ENCODE assay signal across 12 mouse cellular contexts in the genomic region with DNA sequence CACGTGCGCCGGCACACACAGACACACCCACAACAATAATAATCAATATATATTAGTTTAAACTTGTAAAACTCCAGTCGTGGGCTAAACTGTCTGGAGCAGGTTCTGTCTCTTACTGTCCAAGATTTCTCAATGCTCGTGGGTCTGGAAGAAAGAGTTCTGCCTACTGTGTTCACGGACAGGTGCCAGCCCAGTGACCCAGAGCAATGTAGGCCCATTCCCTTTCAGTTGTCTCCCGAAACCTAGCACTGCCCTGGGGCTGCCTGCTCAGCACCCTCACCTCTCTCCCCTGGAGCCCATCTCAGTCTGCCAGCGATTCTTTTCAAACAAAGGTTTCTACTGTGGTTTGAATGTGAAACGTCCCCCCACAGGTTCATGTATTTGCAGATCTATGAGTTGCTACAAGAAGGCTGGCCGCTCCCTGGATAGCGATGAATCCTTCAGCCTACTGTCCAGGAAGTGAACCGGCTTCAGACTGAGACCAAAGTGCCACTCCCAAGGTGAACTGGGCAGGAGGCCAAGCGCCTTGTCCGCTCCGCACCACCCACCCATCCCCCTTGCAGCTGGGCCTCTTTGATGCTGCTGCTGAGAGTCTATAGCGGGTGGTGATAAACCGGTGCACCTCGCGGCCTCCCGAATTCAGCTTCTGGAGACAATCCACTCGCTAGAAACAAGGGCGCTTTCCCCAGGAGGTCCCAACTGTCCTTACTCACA. TPM values are rescaled to one million over a fixed set of nuclear protein-coding genes. Genes with fewer than 3 reads are reported as not detected.
DNase-seq lines count a peak whose midpoint lies in the region; ATAC-seq and TF ChIP-seq lines count a peak whose summit lies in the region.
"Had no signal": no experiment of that assay in that cellular context is flagged by ENCODE, and none has a peak within 500 bp of the region (broad histone marks: within the 10 kb centered on the region; RNA-seq: fewer than 3 reads in every experiment).

No protein-coding gene starts in this region.

- intact Hi-C loops in heart, adult 2 months (cut with DNase I) = no loop called here

- H3K27me3 ChIP-seq in heart, embryonic 15.5 days = peaks cover 18% of the 10 kb centered on the region
- no peaks in the 10 kb centered on the region for H3K27me3 ChIP-seq in heart, adult 2 months (ENCODE audit: control insufficient read depth, insufficient read depth, low read length)
- no peaks in the 10 kb centered on the region; the same call in 1 of the 2 replicates for H3K27me3 ChIP-seq in intestine, postnatal 0 days (replicated peaks; ENCODE audit: control insufficient read depth, insufficient read depth, low read length)
- peaks cover 2% of the 10 kb centered on the region; the same call in 1 of the 2 replicates for H3K27me3 ChIP-seq in liver, embryonic 16.5 days (ENCODE audit: control insufficient read depth, insufficient read depth, low read depth, low read length)

- DNase-seq in heart, adult 2 months = no peak
- DNase-seq in R1 (ENCODE audit: low read depth, low spot score) = peak; percentile 98
- no peak for DNase-seq in layer of hippocampus, postnatal 14 days (ENCODE audit: low spot score in 2 of 2)
- DNase-seq in frontal cortex, postnatal 36 days (ENCODE audit: low spot score in 2 of 2) = no peak
- no peak for DNase-seq in layer of hippocampus, adult 11-12 months (ENCODE audit: low spot score)
- DNase-seq: forebrain, postnatal 0 days; layer of hippocampus, postnatal 36 days; right cerebral cortex, postnatal 25 days had no signal

- WGBS in heart, embryonic 15.5 days = 31% methylated on average over 22 of the region's 22 CpGs
- WGBS in heart, adult 2 months = 29% methylated on average over 22 of the region's 22 CpGs
- 22% methylated on average over 22 of the region's 22 CpGs for WGBS in intestine, postnatal 0 days
- 28% methylated on average over 22 of the region's 22 CpGs for WGBS in liver, embryonic 16.5 days (ENCODE audit: insufficient replicate concordance)

- ATAC-seq in heart, embryonic 15.5 days (replicated peaks; ENCODE audit: insufficient number of reproducible peaks, insufficient read depth, low FRiP score, low read depth) = 0 out of 2 replicates have a peak, but pooled peaks have one; percentile 39
- peak; percentile 38 for ATAC-seq in intestine, postnatal 0 days
- peak; percentile 58; the same call in 1 of the 2 replicates for ATAC-seq in liver, embryonic 16.5 days (ENCODE audit: low read depth)
- ATAC-seq: forebrain, postnatal 0 days had no signal

- H3K79me2 ChIP-seq in heart, adult 2 months (replicated peaks; ENCODE audit: control insufficient read depth, insufficient read depth, low read length) = no peaks in the 10 kb centered on the region

- peak overlapping the region; percentile 36; the same call in 1 of the 2 replicates for H3K4me2 ChIP-seq in heart, embryonic 15.5 days
- H3K4me2 ChIP-seq in intestine, postnatal 0 days (replicated peaks; ENCODE audit: low read depth) = peak overlapping the region; percentile 38; the same call in 1 of the 2 replicates
- no peak overlapping the region for H3K4me2 ChIP-seq in liver, embryonic 16.5 days (ENCODE audit: low read depth, low read length)

- H3K4me1 ChIP-seq in heart, embryonic 15.5 days (replicated peaks) = peaks cover 19% of the 10 kb centered on the region
- H3K4me1 ChIP-seq in heart, adult 2 months (ENCODE audit: control insufficient read depth, insufficient read depth, low read length) = no peaks in the 10 kb centered on the region
- no peaks in the 10 kb centered on the region for H3K4me1 ChIP-seq in intestine, postnatal 0 days (replicated peaks; ENCODE audit: control insufficient read depth, insufficient read depth, low read length)
- H3K4me1 ChIP-seq in liver, embryonic 16.5 days (ENCODE audit: control insufficient read depth, low read depth, low read length) = no peaks in the 10 kb centered on the region; the same call in 1 of the 2 replicates

- no peak overlapping the region for H3K4me3 ChIP-seq in heart, embryonic 15.5 days
- H3K4me3 ChIP-seq in heart, adult 2 months = no peak overlapping the region
- H3K4me3 ChIP-seq in intestine, postnatal 0 days (ENCODE audit: low read depth, low read length) = no peak overlapping the region
- no peak overlapping the region for H3K4me3 ChIP-seq in liver, embryonic 16.5 days (ENCODE audit: low read depth, low read length)

- H3K36me3 ChIP-seq in heart, embryonic 15.5 days = no peaks in the 10 kb centered on the region
- no peaks in the 10 kb centered on the region for H3K36me3 ChIP-seq in heart, adult 2 months (ENCODE audit: control insufficient read depth, insufficient read depth, low read length)
- H3K36me3 ChIP-seq in intestine, postnatal 0 days (ENCODE audit: control insufficient read depth, insufficient read depth) = no peaks in the 10 kb centered on the region
- H3K36me3 ChIP-seq in liver, embryonic 16.5 days (ENCODE audit: control insufficient read depth, insufficient read depth) = no peaks in the 10 kb centered on the region

- H3K9me3 ChIP-seq in heart, embryonic 15.5 days (replicated peaks) = no peaks in the 10 kb centered on the region
- no peaks in the 10 kb centered on the region for H3K9me3 ChIP-seq in intestine, postnatal 0 days (ENCODE audit: control insufficient read depth)
- no peaks in the 10 kb centered on the region for H3K9me3 ChIP-seq in liver, embryonic 16.5 days (replicated peaks; ENCODE audit: control insufficient read depth, low read length)

- TF ChIP-seq POLR2A in heart, adult 2 months (IDR thresholded peaks at IDR 0.05; ENCODE audit: insufficient read depth, low read depth, low read length) = no peak

- no peak for TF ChIP-seq CTCF in heart, adult 2 months (IDR thresholded peaks at IDR 0.05)
- TF ChIP-seq CTCF in intestine, postnatal 0 days (IDR thresholded peaks at IDR 0.05; ENCODE audit: low read depth) = no peak

- no peak for TF ChIP-seq EP300 in heart, adult 2 months (IDR thresholded peaks at IDR 0.05; ENCODE audit: insufficient read depth, low read depth, low read length)

- no peak overlapping the region for H3K27ac ChIP-seq in heart, embryonic 15.5 days
- no peak overlapping the region for H3K27ac ChIP-seq in heart, adult 2 months
- no peak overlapping the region for H3K27ac ChIP-seq in intestine, postnatal 0 days (ENCODE audit: low read depth, low read length)
- no peak overlapping the region for H3K27ac ChIP-seq in liver, embryonic 16.5 days (ENCODE audit: low read length)

- no peak overlapping the region; the same call in 1 of the 2 replicates for H3K9ac ChIP-seq in heart, embryonic 15.5 days
- no peak overlapping the region for H3K9ac ChIP-seq in heart, adult 2 months (ENCODE audit: low read depth, low read length)
- H3K9ac ChIP-seq in intestine, postnatal 0 days (ENCODE audit: low read depth, low read length) = no peak overlapping the region
- H3K9ac ChIP-seq in liver, embryonic 16.5 days (ENCODE audit: low read depth, low read length) = no peak overlapping the region
- H3K9ac ChIP-seq: forebrain, postnatal 0 days had no signal

RNA-seq across cellular contexts. Expression of a gene that starts 36.5 kb away (rescaled TPM):
- polyA plus RNA-seq in heart, embryonic 15.5 days (2015; fragmentation: Nextera tagmentation; extraction: Ambion mirVana) = 0.28 TPM in 1 of 2 replicates, not detected in the other
- total RNA-seq in heart, adult 2 months (2021) = not detected
- not detected in 2 replicates for polyA plus RNA-seq in heart, adult 2 months (2012; rRNA removed)
- polyA plus RNA-seq in intestine, postnatal 0 days (2015; fragmentation: Nextera tagmentation; extraction: Ambion mirVana) = not detected in 2 replicates
- polyA plus RNA-seq in liver, embryonic 16.5 days (2015; fragmentation: Nextera tagmentation; extraction: Ambion mirVana) = not detected in 2 replicates
- total RNA-seq in layer of hippocampus, postnatal 14 days (2021) = not detected
- total RNA-seq: forebrain, postnatal 0 days; layer of hippocampus, postnatal 36 days; MEL had no signal
- polyA plus RNA-seq: forebrain, postnatal 0 days had no signal

RNA-seq across cellular contexts. Expression of a gene that starts 44.6 kb away (rescaled TPM):
- polyA plus RNA-seq in heart, embryonic 15.5 days (2015; fragmentation: Nextera tagmentation; extraction: Ambion mirVana) = 0.56 and 0.79 TPM in 2 replicates
- total RNA-seq in heart, adult 2 months (2021) = not detected
- not detected in 2 replicates for polyA plus RNA-seq in heart, adult 2 months (2012; rRNA removed)
- 0.08 and 0.12 TPM in 2 replicates for polyA plus RNA-seq in intestine, postnatal 0 days (2015; fragmentation: Nextera tagmentation; extraction: Ambion mirVana)
- polyA plus RNA-seq in liver, embryonic 16.5 days (2015; fragmentation: Nextera tagmentation; extraction: Ambion mirVana) = not detected in 2 replicates
- not detected for total RNA-seq in layer of hippocampus, postnatal 14 days (2021)
- total RNA-seq: forebrain, postnatal 0 days; layer of hippocampus, postnatal 36 days; MEL had no signal

RNA-seq across cellular contexts. Expression of a gene that starts 52.8 kb away (rescaled TPM):
- polyA plus RNA-seq in heart, embryonic 15.5 days (2015; fragmentation: Nextera tagmentation; extraction: Ambion mirVana) = 0.11 and 0.33 TPM in 2 replicates
- not detected for total RNA-seq in heart, adult 2 months (2021)
- not detected in 2 replicates for polyA plus RNA-seq in heart, adult 2 months (2012; rRNA removed)
- 0.07 and 0.09 TPM in 2 replicates for polyA plus RNA-seq in intestine, postnatal 0 days (2015; fragmentation: Nextera tagmentation; extraction: Ambion mirVana)
- polyA plus RNA-seq in liver, embryonic 16.5 days (2015; fragmentation: Nextera tagmentation; extraction: Ambion mirVana) = 0.97 and 0.98 TPM in 2 replicates
- total RNA-seq in layer of hippocampus, postnatal 14 days (2021) = not detected
- total RNA-seq: forebrain, postnatal 0 days; layer of hippocampus, postnatal 36 days had no signal
- polyA plus RNA-seq: forebrain, postnatal 0 days had no signal
